Mouse (Mus musculus) erythroblast, embryonic 14.5 days (primary cell): ENCODE data around the gene Gm28729.

ENCODE experiments used
- GATA1 ChIP-seq: IDR thresholded peaks from 2 replicates; pipeline ENCODE4 v1.6.1; 2012; ENCODE audit warnings: low read length, inconsistent platforms, mixed read lengths
- TAL1 ChIP-seq: IDR thresholded peaks from 3 replicates; pipeline ENCODE4 v1.6.1; 2012; ENCODE audit warnings: low read length, inconsistent platforms, mixed read lengths

- TF ChIP-seq GATA1 (no peak), TAL1 (no peak)
These were observed 31.9 kb downstream of the Gm28729 start for GRCm38 (mm10) chr9:96493212-96493611.
